Mouse (Mus musculus) heart, adult 2 months (tissue): ENCODE measurements around the gene Tes3-ps. TPM values are rescaled to one million over a fixed set of nuclear protein-coding genes. Genes with fewer than 3 reads are reported as not detected.

Source experiments
- DNase-seq, 2 experiments: peaks; one replicate each; pipeline ENCODE4 v3.0.0; 2021
- H3K27ac ChIP-seq: fragments of 200-600 bp; 2 replicates; pipeline ENCODE4 v1.8.1; 2022
- H3K27me3 ChIP-seq: fragments of 200-500 bp; 2 replicates; pipeline ENCODE4 v1.6.1; 2012; ENCODE audit warnings: mild to moderate bottlenecking, low read length, inconsistent platforms, mixed read lengths; ENCODE audit not compliant: control insufficient read depth, insufficient read depth
- H3K36me3 ChIP-seq: fragments of 200-500 bp; 2 replicates; pipeline ENCODE4 v1.6.1; 2012; ENCODE audit warnings: low read length, inconsistent platforms; ENCODE audit not compliant: control insufficient read depth, insufficient read depth
- H3K4me1 ChIP-seq: fragments of 200-500 bp; 2 replicates; pipeline ENCODE4 v1.6.1; 2011; ENCODE audit warnings: low read length; ENCODE audit not compliant: control insufficient read depth, insufficient read depth
- H3K4me3 ChIP-seq: fragments of 200-600 bp; 2 replicates; pipeline ENCODE4 v1.8.1; 2022
- H3K79me2 ChIP-seq: fragments of 200-500 bp; replicated peaks from 2 replicates; pipeline ENCODE4 v1.6.1; 2012; ENCODE audit warnings: mild to moderate bottlenecking, inconsistent platforms, low read length, moderate library complexity, mixed read lengths; ENCODE audit not compliant: control insufficient read depth, insufficient read depth
- H3K9ac ChIP-seq: fragments of 200-500 bp; 2 replicates; pipeline ENCODE4 v1.6.1; 2012; ENCODE audit warnings: low read depth, mild to moderate bottlenecking, control low read depth, inconsistent platforms, low read length, mixed read lengths
- CTCF ChIP-seq: fragments of 200-600 bp; IDR thresholded peaks from 2 replicates; pipeline ENCODE4 v1.8.1; 2022; ENCODE audit warnings: antibody characterized with exemption, mild to moderate bottlenecking, moderate library complexity
- EP300 ChIP-seq: fragments of 200-500 bp; IDR thresholded peaks from 2 replicates; pipeline ENCODE4 v1.6.1; 2011; ENCODE audit warnings: low read depth, low read length, control low read depth; ENCODE audit not compliant: insufficient read depth
- POLR2A ChIP-seq: fragments of 200-500 bp; IDR thresholded peaks from 2 replicates; pipeline ENCODE4 v1.6.1; 2011; ENCODE audit warnings: mild to moderate bottlenecking, low read depth, low read length, control low read depth; ENCODE audit not compliant: insufficient read depth
- WGBS: fragments of 180-500 bp; shearing (Covaris S2); methylation state at CpG from one replicate; pipeline ENCODE4 v1.1.7; 2018; 5-methylcytosine and 5-hydroxymethylcytosine counted together
- intact Hi-C: fragments of 180-260 bp; cut with DNase I; formaldehyde crosslinking; loops from one replicate; pipeline ENCODE4 v1.15.1; 2025
- polyA plus RNA-seq: library from polyadenylated mRNA; depleted of rRNA; stranded (reverse); fragments of >200 nt; gene quantifications from 2 replicates; pipeline ENCODE4 v1.2.3, GENCODE M21; 2012; rRNA removed
- total RNA-seq, 2 experiments: library from RNA; stranded (reverse); gene quantifications; 2 replicates each; pipeline ENCODE4 v1.2.3; 2021

Tes3-ps gene
- total and polyA plus RNA-seq, 3 experiments = 0.08 to 1.4 (median 0.99) TPM

DNA sequence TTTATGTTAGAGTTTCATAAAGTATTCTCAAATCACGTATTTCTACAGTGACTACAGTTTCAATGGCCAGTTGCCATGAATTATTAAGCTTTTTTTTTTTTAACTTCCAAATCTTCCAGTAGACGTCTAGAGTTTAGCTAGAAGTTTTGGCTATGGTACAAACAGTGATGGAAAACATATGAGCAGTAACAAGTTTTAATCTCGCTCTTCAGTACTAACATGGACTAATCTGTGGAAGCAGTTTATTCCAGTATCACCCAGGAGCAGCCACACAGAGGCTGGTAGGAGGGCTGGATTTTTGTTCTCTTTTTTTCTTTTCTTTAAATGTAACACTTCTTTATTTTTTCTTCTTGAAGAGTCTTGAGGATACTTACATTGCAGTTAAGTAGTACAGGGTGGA, 51.2 kb downstream of the Tes3-ps start, which contains the start of gene Aspn:
Aspn (plus strand) TSS at position 165 of the 400 bp plus-strand sequence.
- TF ChIP-seq EP300 (no peak), CTCF (no peak), POLR2A (peak; percentile 43; the same call in 1 of the 2 replicates)
- Histone ChIP-seq H3K4me3 (peak within 1 kb of the TSS; percentile 31), H3K9ac (no peak within 1 kb of the TSS), H3K4me1 (peaks cover 5% of the 10 kb centered on the region), H3K27ac (peak within 1 kb of the TSS; percentile 66), H3K36me3 (peaks cover 2% of the 10 kb centered on the region; the same call in 1 of the 2 replicates), H3K27me3 (no peaks in the 10 kb centered on the region), H3K79me2 (no peaks in the 10 kb centered on the region)
- no peak for DNase-seq
- 67% methylated on average over 3 of the region's 3 CpGs for WGBS
- intact Hi-C loops = loop anchor here (5.0 kb wide), 1 partner anchor 38 kb away; the partner anchor contains the start of gene Omd

DNA sequence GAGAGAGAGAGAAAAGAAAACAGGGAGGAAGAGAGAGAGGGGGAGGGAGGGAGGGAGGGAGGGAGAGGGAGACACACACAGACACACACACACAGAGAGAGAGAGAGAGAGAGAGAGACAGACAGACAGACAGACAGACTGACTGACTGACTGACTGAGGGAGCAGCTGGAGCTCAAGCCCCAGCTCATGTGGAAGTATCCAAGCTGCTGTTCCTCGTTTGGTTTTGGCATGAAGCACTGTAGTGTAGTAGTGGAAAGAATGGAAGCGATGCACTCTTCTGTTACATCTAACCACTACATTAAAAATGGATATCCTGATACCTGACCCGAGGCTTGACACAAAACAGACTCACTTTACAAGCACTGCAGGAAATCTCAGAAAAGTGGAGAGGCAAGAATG, 52.5 kb downstream of the Tes3-ps start:
- peak in 1 of 2 experiments; percentile 16 for DNase-seq
- Histone ChIP-seq H3K27ac (peak overlapping the region; percentile 65), H3K4me1 (peaks cover 5% of the 10 kb centered on the region), H3K27me3 (no peaks in the 10 kb centered on the region), H3K36me3 (peaks cover 2% of the 10 kb centered on the region; the same call in 1 of the 2 replicates), H3K79me2 (no peaks in the 10 kb centered on the region), H3K9ac (peak overlapping the region; percentile 63), H3K4me3 (peak overlapping the region; percentile 26)
- intact Hi-C loops = loop anchor here (5.0 kb wide), 2 partner anchors 38 to 93 kb away; no protein-coding TSS in a partner anchor
- 15% methylated on average over 3 of the region's 3 CpGs for WGBS
- TF ChIP-seq POLR2A = no peak
- no peak for TF ChIP-seq CTCF
- TF ChIP-seq EP300 = no peak

Other genes with a start within 250 kb of the Tes3-ps start
- gene Susd3, start 244.6 kb upstream of the Tes3-ps start, total RNA-seq = under 1 TPM; 0.32 to 0.63 TPM
- 1.1 and 1.4 TPM in 2 replicates for gene Susd3, start 244.6 kb upstream of the Tes3-ps start, polyA plus RNA-seq
- gene Fgd3, start 173.0 kb upstream of the Tes3-ps start, total RNA-seq = 1 to 10 TPM in 1 of 2 experiments, under 1 TPM in 1; 0.96 to 1.0 TPM
- gene Fgd3, start 173.0 kb upstream of the Tes3-ps start, polyA plus RNA-seq = 0.96 and 0.97 TPM in 2 replicates
- 10 to 100 TPM; 72.4 to 77.6 TPM for gene Bicd2, start 151.7 kb upstream of the Tes3-ps start, total RNA-seq
- gene Bicd2, start 151.7 kb upstream of the Tes3-ps start, polyA plus RNA-seq = 44.5 and 64.2 TPM in 2 replicates
- 1 to 10 TPM; 6.7 to 7.3 TPM for gene Ippk, start 72.1 kb upstream of the Tes3-ps start, total RNA-seq
- gene Ippk, start 72.1 kb upstream of the Tes3-ps start, polyA plus RNA-seq = 4.3 and 6.9 TPM in 2 replicates
- gene Ecm2, start 11.5 kb downstream of the Tes3-ps start, total RNA-seq = 10 to 100 TPM; 13.4 to 15.4 TPM
- gene Ecm2, start 11.5 kb downstream of the Tes3-ps start, polyA plus RNA-seq = 8.2 and 14.8 TPM in 2 replicates
- 10 to 100 TPM; 13.8 to 16.7 TPM for gene Aspn, start 51.1 kb downstream of the Tes3-ps start, total RNA-seq
- gene Aspn, start 51.1 kb downstream of the Tes3-ps start, polyA plus RNA-seq = 4.3 and 12.0 TPM in 2 replicates
- gene Omd, start 89.1 kb downstream of the Tes3-ps start, total RNA-seq = 1 to 10 TPM; 1.1 to 1.6 TPM
- 0.94 and 1.2 TPM in 2 replicates for gene Omd, start 89.1 kb downstream of the Tes3-ps start, polyA plus RNA-seq
- 10 to 100 TPM; 69.0 to 74.7 TPM for gene Ogn, start 114.7 kb downstream of the Tes3-ps start, total RNA-seq
- gene Ogn, start 114.7 kb downstream of the Tes3-ps start, polyA plus RNA-seq = 27.4 and 71.7 TPM in 2 replicates
- gene Cenpp, start 159.5 kb downstream of the Tes3-ps start, total RNA-seq = 1 to 10 TPM; 1.8 to 2.4 TPM
- 0.57 and 1.1 TPM in 2 replicates for gene Cenpp, start 159.5 kb downstream of the Tes3-ps start, polyA plus RNA-seq
- 10 to 100 TPM; 19.3 to 19.4 TPM for gene Nol8, start 159.8 kb downstream of the Tes3-ps start, total RNA-seq
- gene Nol8, start 159.8 kb downstream of the Tes3-ps start, polyA plus RNA-seq = 1.4 and 3.2 TPM in 2 replicates
- gene Iars, start 188.8 kb downstream of the Tes3-ps start, total RNA-seq = 10 to 100 TPM; 52.2 to 75.0 TPM
- 19.4 and 38.1 TPM in 2 replicates for gene Iars, start 188.8 kb downstream of the Tes3-ps start, polyA plus RNA-seq